Mouse (Mus musculus) liver, embryonic 16.5 days (tissue): ENCODE data around the gene Ppm1h. TPM values are rescaled to one million over a fixed set of nuclear protein-coding genes. Genes with fewer than 3 reads are reported as not detected.

Experiments used
- ATAC-seq: fragments of 200-750 bp; cut with Nextera tagmentation; 2 replicates; pipeline ENCODE4 v1.8.0; 2017; ENCODE audit warnings: low read depth, mild to moderate bottlenecking, moderate number of reproducible peaks, moderate library complexity
- H3K27ac ChIP-seq: fragments of 300-500 bp; sonication (generic); 2 replicates; pipeline ENCODE4 v1.5.1; 2014; ENCODE audit warnings: mild to moderate bottlenecking, low read length
- H3K27me3 ChIP-seq: fragments of 300-500 bp; sonication (generic); 2 replicates; pipeline ENCODE4 v1.6.1; 2014; ENCODE audit warnings: low read depth, low read length, mixed read lengths; ENCODE audit not compliant: control insufficient read depth, insufficient read depth
- H3K36me3 ChIP-seq: fragments of 300-500 bp; sonication (generic); 2 replicates; pipeline ENCODE4 v1.6.1; 2014; ENCODE audit warnings: mild to moderate bottlenecking; ENCODE audit not compliant: control insufficient read depth, insufficient read depth
- H3K4me1 ChIP-seq: fragments of 300-500 bp; sonication (generic); 2 replicates; pipeline ENCODE4 v1.6.1; 2014; ENCODE audit warnings: low read depth, low read length, mixed read lengths; ENCODE audit not compliant: control insufficient read depth
- H3K4me2 ChIP-seq: fragments of 300-500 bp; sonication (generic); 2 replicates; pipeline ENCODE4 v1.6.1; 2014; ENCODE audit warnings: low read depth, low read length, mixed read lengths
- H3K4me3 ChIP-seq: fragments of 300-500 bp; sonication (generic); 2 replicates; pipeline ENCODE4 v1.5.1; 2014; ENCODE audit warnings: low read depth, mild to moderate bottlenecking, low read length
- H3K9ac ChIP-seq: fragments of 300-500 bp; sonication (generic); 2 replicates; pipeline ENCODE4 v1.6.1; 2014; ENCODE audit warnings: low read depth, low read length
- H3K9me3 ChIP-seq: fragments of 300-500 bp; sonication (generic); replicated peaks from 2 replicates; pipeline ENCODE4 v1.6.1; 2016; ENCODE audit warnings: low read length; ENCODE audit not compliant: control insufficient read depth
- WGBS: fragments of 180-500 bp; shearing (Covaris S2); extraction: QIAGEN DNeasy Blood & Tissue Kit; methylation state at CpG from one replicate; pipeline ENCODE4 v1.1.7; 2014; ENCODE audit not compliant: insufficient replicate concordance; 5-methylcytosine and 5-hydroxymethylcytosine counted together
- polyA plus RNA-seq: library from polyadenylated mRNA; unstranded; fragments of >200 nt; fragmentation: Nextera tagmentation; extraction: Ambion mirVana; gene quantifications from 2 replicates; pipeline ENCODE4 v1.2.1, GENCODE M21; 2015

Ppm1h gene
- polyA plus RNA-seq, 1 experiment from 2014 or later: 2.7 TPM

DNA sequence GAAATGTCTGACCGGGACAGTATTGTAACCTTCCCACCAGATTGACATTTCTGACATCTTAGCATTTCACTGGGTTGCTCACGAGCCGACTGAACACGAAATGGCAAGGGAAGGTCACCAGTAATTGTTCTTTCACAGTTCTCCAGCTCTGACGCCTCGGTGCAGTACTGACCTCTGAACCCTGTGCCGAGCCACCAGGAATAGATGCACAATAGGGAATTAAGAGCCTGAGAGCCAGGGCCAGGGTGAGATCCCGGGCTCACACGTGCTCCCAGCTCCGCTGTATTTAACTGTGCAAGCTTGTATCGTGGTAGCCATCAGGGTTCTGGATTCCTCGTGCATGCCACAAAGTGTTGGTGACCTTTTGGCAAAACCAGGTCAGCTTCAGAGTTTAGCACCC lies 100.8 kb downstream of the Ppm1h start:
- H3K9ac ChIP-seq: no peak overlapping the region
- H3K27ac ChIP-seq: no peak overlapping the region
- no peaks in the 10 kb centered on the region for H3K9me3 ChIP-seq
- H3K4me3 ChIP-seq: no peak overlapping the region
- no peak for ATAC-seq
- H3K4me1 ChIP-seq: no peaks in the 10 kb centered on the region
- WGBS: 45% methylated on average over 12 of the region's 12 CpGs
- H3K27me3 ChIP-seq: no peaks in the 10 kb centered on the region
- no peaks in the 10 kb centered on the region for H3K36me3 ChIP-seq
- H3K4me2 ChIP-seq: no peak overlapping the region

DNA sequence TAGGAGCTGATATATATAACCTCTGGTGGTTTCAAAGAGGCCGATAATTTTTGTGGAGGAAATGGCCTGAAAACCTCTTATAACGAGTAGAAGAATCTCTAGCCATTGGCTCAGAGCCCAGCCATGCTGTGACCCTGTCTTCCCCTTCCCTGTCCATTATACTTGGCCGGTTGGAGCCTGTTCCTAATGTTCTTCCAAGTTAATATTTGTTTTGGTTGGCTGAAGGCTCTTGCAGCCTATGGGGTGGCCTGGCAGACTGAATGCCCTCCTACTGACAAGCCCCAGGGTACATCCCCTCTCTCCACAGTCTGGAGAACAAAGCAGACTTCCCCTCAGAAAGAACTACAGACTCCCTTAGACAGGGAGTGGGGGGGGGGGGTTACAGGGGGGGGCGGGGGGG lies 104.2 kb downstream of the Ppm1h start:
- Histone ChIP-seq H3K9me3 (no peaks in the 10 kb centered on the region), H3K27ac (no peak overlapping the region), H3K4me2 (no peak overlapping the region), H3K4me1 (no peaks in the 10 kb centered on the region), H3K9ac (no peak overlapping the region), H3K4me3 (no peak overlapping the region), H3K36me3 (no peaks in the 10 kb centered on the region), H3K27me3 (no peaks in the 10 kb centered on the region)
- peak; percentile 72 for ATAC-seq
- WGBS: 34% methylated on average over 4 of the region's 4 CpGs

DNA sequence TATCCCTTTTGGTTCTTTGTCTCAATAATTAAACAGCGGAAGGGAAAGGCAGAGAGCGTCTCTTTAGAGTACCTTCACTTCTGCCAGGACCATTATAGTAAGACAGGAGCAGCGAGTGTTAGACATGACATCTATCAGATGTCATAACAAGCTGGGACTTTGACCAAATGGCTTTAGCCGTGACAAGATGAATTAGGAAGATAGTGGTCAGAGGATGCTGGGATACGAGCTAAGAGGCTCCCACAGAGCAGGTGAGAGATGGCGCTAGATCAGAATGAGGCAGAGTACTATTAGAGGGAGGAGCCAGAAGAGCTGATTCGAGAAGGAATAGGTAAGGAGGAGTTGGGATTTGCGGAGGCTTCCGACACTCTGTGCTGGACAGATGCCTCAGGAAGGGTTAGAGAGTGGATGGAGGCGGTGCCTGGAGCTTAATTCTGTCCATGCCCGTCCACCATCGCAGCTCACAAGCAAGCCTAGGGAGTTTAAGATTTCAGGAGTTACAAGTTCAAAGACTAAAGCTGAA lies 111.1 kb downstream of the Ppm1h start:
- no peaks in the 10 kb centered on the region for H3K9me3 ChIP-seq
- no peaks in the 10 kb centered on the region for H3K27me3 ChIP-seq
- H3K4me1 ChIP-seq: peaks cover 9% of the 10 kb centered on the region
- no peak overlapping the region for H3K4me2 ChIP-seq
- H3K36me3 ChIP-seq: no peaks in the 10 kb centered on the region
- H3K4me3 ChIP-seq: no peak overlapping the region
- no peak overlapping the region for H3K27ac ChIP-seq
- WGBS: 53% methylated on average over 12 of the region's 12 CpGs
- H3K9ac ChIP-seq: no peak overlapping the region
- no peak for ATAC-seq

DNA sequence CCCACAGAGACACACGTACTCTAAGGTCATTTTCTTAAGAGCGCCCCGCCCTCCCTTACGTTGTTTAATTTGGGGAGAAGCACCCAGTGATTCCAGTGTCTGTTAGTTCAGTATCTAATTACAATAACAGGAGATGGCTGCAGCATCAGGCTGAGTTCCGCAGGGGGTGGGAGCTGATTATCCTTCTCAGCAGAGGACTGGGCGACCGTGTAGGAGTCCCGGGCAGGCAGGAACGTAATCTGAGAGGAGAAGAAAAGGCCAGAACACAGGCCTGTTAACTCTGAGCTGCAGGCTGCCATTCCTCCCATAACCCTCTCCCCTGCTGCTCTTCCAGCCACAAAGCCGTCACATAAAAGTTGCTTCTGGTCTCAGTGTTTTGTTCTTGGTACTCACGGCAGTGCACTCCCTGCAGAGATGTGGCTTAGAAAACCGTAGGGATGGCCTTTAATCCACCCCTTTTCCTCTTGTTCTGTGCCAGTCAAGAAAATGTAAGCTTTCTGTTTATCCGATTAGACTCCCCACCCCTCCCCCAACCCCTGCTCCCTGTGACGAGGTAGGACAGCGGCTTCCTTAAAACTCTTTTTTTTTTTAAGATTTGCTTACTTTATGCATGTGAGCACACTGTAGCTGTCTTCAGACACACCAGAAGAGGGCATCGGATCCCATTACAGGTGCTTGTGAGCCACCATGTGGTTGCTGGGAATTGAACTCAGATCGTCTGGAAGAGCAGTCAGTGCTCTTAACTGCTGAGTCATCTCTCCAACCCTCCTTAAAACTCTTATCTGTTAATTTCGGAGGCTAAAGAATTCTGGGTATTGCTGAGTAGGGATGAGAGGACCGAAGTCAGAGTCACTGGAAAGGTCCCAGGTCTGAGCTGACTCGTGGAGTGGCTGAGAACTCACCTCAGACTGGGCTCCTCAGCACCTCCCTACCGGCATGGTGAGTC lies 113.7 kb downstream of the Ppm1h start:
- Histone ChIP-seq H3K4me1 (peaks cover 9% of the 10 kb centered on the region), H3K4me3 (peak overlapping the region; percentile 43), H3K27ac (no peak overlapping the region), H3K4me2 (peak overlapping the region; percentile 62), H3K9ac (peak overlapping the region; percentile 36; the same call in 1 of the 2 replicates), H3K9me3 (no peaks in the 10 kb centered on the region), H3K27me3 (no peaks in the 10 kb centered on the region), H3K36me3 (no peaks in the 10 kb centered on the region)
- 12% methylated on average over 21 of the region's 21 CpGs for WGBS
- peak; percentile 54 for ATAC-seq

DNA sequence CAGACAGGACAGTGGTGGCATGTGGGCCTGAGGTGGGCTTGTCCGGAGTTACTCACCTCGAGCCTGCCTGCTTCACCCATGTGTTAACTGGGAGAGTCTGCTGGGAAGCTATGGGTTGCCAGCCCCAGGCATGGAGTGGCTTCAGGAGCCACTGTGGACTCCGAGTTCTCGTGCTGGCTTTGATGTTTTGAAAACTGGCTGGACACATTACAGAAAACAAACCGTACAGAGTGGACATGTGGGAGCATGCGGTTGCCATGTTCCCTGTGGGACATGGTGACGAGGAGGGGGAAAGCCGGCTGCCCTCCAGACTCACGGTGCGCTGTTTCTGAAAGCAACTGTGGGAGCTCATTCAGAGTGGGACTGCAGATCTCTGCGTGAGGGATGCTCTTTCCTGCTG lies 114.6 kb downstream of the Ppm1h start:
- Histone ChIP-seq H3K4me1 (peaks cover 9% of the 10 kb centered on the region), H3K4me3 (no peak overlapping the region), H3K36me3 (no peaks in the 10 kb centered on the region), H3K9me3 (no peaks in the 10 kb centered on the region), H3K27ac (no peak overlapping the region), H3K4me2 (no peak overlapping the region), H3K27me3 (no peaks in the 10 kb centered on the region), H3K9ac (no peak overlapping the region)
- 70% methylated on average over 11 of the region's 11 CpGs for WGBS
- ATAC-seq: no peak

DNA sequence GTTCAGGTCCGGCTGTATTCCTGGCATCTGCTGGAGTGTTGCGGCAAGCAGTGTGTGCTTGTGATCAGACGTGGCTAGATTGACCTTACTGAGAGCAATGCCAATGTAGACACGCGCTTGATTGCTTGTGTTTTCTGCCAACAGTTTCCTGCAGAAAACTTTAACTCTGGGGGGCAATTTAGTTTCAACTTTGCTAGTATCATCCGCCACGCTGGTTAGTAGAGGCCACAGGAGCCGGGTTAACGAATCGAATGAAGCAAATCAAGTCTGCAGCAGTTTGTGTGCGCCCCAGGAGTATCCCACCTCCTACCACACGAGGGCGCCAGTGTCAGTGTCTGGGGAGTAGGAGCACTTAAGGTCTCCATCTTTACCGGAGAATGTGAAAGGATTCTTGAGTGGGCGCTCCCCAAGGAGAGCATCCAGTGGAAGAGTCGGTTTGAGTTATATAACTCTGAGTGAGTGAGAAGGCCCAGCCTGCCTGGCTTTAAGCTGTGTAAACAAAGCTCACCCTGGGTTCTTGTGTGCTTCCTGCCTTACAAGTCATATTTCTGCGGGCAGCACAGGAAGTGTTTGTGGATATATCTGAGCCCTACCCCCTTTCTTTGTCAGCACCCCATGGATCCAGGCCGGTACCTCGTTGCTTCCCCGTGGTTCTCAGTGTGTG lies 115.8 kb downstream of the Ppm1h start:
- Histone ChIP-seq H3K9ac (peak overlapping the region; percentile 31; the same call in 1 of the 2 replicates), H3K27me3 (no peaks in the 10 kb centered on the region), H3K9me3 (no peaks in the 10 kb centered on the region), H3K36me3 (no peaks in the 10 kb centered on the region), H3K4me1 (peaks cover 9% of the 10 kb centered on the region), H3K4me2 (peak overlapping the region; percentile 65), H3K4me3 (peak overlapping the region; percentile 55), H3K27ac (peak overlapping the region; percentile 33; the same call in 1 of the 2 replicates)
- WGBS: 19% methylated on average over 20 of the region's 20 CpGs
- ATAC-seq: peak; percentile 69

DNA sequence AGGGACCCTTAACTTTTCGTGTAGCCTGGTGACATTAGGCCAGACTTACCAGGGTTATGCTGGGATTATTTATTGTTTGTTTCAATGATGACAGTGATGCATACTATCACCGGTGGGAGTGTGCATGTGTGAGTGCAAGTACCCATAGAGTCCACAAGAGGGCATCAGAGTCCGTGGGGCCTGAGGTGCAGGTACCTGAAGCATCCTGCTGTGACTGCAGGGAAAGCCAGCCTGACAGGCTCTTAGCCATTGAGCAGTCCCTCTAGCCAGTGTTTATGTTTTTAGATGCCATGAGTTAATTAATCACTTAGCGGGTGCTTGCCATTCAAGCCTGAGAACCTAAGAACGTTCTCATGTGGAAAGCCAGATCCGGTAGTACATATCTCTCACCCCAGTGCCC lies 119.4 kb downstream of the Ppm1h start:
- Histone ChIP-seq H3K4me3 (no peak overlapping the region), H3K9ac (no peak overlapping the region), H3K9me3 (no peaks in the 10 kb centered on the region), H3K36me3 (no peaks in the 10 kb centered on the region), H3K4me1 (peaks cover 2% of the 10 kb centered on the region; the same call in 1 of the 2 replicates), H3K27ac (no peak overlapping the region), H3K4me2 (no peak overlapping the region), H3K27me3 (no peaks in the 10 kb centered on the region)
- 75% methylated on average over 6 of the region's 6 CpGs for WGBS
- no peak for ATAC-seq

DNA sequence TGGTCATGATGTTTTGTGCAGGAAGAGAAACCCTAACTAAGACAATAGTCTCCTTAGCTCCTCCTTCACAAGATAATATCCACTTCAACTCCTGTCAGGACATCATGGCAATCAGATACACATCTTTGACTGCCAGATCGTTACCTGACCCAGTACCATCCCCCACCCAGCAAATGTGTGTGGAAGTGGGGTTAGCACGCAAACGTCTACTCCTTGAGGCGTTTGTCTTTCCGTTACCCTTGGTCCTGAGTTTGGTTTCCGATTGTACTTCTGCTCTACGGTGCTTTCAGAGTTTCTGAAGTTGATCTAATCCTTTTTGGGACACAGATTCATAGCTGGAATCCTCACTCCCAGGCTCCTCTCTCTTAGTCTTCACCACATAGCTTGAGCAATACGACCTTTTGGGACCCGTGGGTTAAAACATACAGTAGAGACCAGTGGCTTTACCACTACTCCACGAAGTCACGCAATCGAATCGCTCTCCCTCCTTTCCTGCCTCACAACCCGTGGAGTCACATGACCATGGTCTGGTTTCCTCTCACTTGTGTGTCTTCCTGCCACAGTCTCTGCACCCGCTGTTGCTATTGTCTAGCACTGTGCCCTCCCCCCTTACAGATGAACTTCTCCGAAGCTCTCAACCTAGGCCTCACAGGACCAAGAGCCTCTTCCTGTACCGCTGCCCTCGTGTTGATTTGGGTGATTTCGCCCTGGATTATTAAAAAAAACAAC lies 121.6 kb downstream of the Ppm1h start:
- Histone ChIP-seq H3K9me3 (no peaks in the 10 kb centered on the region), H3K4me2 (no peak overlapping the region), H3K9ac (no peak overlapping the region), H3K4me1 (peaks cover 2% of the 10 kb centered on the region; the same call in 1 of the 2 replicates), H3K36me3 (no peaks in the 10 kb centered on the region), H3K27ac (peak overlapping the region; percentile 41), H3K4me3 (no peak overlapping the region), H3K27me3 (no peaks in the 10 kb centered on the region)
- ATAC-seq: peak; percentile 69
- WGBS: 21% methylated on average over 19 of the region's 19 CpGs
